Mouse (Mus musculus): Measurements from ENCODE around the gene Zyg11b.

Zyg11b gene

GRCm38 (mm10) chr4:108196277-108196855 is 104.5 kb downstream of the Zyg11b start:
- DNase-seq (ENCODE audit: low spot score in 2 of 2) = no peak

- DNase-seq (ENCODE audit: low spot score in 2 of 2) = no peak
Observed at GRCm38 (mm10) chr4:108192821-108193323, 108.0 kb downstream of the Zyg11b start.

GRCm38 (mm10) chr4:108182278-108182677 is 118.6 kb downstream of the Zyg11b start:
- no peak for DNase-seq (ENCODE audit: low spot score in 2 of 2)

Measured in spleen, postnatal 36 days (tissue).